Mouse (Mus musculus): Measurements from ENCODE around the gene Mrgbp. TPM values are rescaled to one million over a fixed set of nuclear protein-coding genes. Genes with fewer than 3 reads are reported as not detected.
A peak's percentile ranks its signal among the peaks of the same experiment; 100 is the strongest.

The Mrgbp gene
- total and polyA plus RNA-seq, 3 experiments: 44.9 to 54.5 TPM; not detected in 1

- Histone ChIP-seq H3K4me3 (ENCODE audit: control insufficient read depth in 1 of 2, insufficient read depth in 1 of 2, low read depth in 2 of 2, low read length in 2 of 2) (no peak overlapping the region), H3K4me1 (ENCODE audit: control insufficient read depth in 1 of 2, insufficient read depth in 2 of 2, low read length in 2 of 2) (peaks cover 0 to 3% of the 10 kb centered on the region in 2 experiments; a peak in 1 of 4 replicates), H3K9ac (ENCODE audit: control insufficient read depth, low read depth, low read length, poor library complexity, severe bottlenecking) (no peak overlapping the region), H3K27ac (ENCODE audit: control insufficient read depth, low read depth, low read length) (no peak overlapping the region), H3K9me3 (replicated peaks; ENCODE audit: insufficient read depth, low read length) (no peaks in the 10 kb centered on the region), H3K27me3 (ENCODE audit: control insufficient read depth in 1 of 2, insufficient read depth in 2 of 2, low read length in 2 of 2) (peaks cover 0 to 1% of the 10 kb centered on the region in 2 experiments; a peak in 2 of 4 replicates), H3K79me2 (ENCODE audit: control insufficient read depth, insufficient read depth, low read length, poor library complexity) (no peaks in the 10 kb centered on the region), H3K36me3 (ENCODE audit: control insufficient read depth in 1 of 2, insufficient read depth in 2 of 2, low read length in 2 of 2) (no peaks in the 10 kb centered on the region)
- TF ChIP-seq RAD21 (IDR thresholded peaks at IDR 0.05; ENCODE audit: low read depth, low read length): no peak
- TF ChIP-seq ZNF384 (IDR thresholded peaks at IDR 0.05; ENCODE audit: low read depth, low read length): peak; percentile 56; the same call in 1 of the 2 replicates
- TF ChIP-seq KAT2A (conservative IDR thresholded peaks at IDR 0.05; ENCODE audit: low read depth, low read length): no peak
- DNase-seq (ENCODE audit: low read depth, low spot score): peak; percentile 46
Observed at GRCm38 (mm10) chr2:180556470-180556869, 24.6 kb upstream of the Mrgbp start.

GRCm38 (mm10) chr2:180560245-180560644 is 20.9 kb upstream of the Mrgbp start:
- peak; percentile 51 for DNase-seq (ENCODE audit: low read depth, low spot score)
- H3K27me3 ChIP-seq (ENCODE audit: control insufficient read depth in 1 of 2, insufficient read depth in 2 of 2, low read length in 2 of 2): peaks cover 0 to 1% of the 10 kb centered on the region in 2 experiments; a peak in 2 of 4 replicates
- no peaks in the 10 kb centered on the region for H3K36me3 ChIP-seq (ENCODE audit: control insufficient read depth in 1 of 2, insufficient read depth in 2 of 2, low read length in 2 of 2)
- peaks cover 0 to 3% of the 10 kb centered on the region in 2 experiments; a peak in 1 of 4 replicates for H3K4me1 ChIP-seq (ENCODE audit: control insufficient read depth in 1 of 2, insufficient read depth in 2 of 2, low read length in 2 of 2)
- no peaks in the 10 kb centered on the region for H3K9me3 ChIP-seq (replicated peaks; ENCODE audit: insufficient read depth, low read length)
- no peak overlapping the region for H3K4me3 ChIP-seq (ENCODE audit: control insufficient read depth in 1 of 2, insufficient read depth in 1 of 2, low read depth in 2 of 2, low read length in 2 of 2)
- TF ChIP-seq ZC3H11A (IDR thresholded peaks at IDR 0.05; ENCODE audit: low read depth, low read length): peak; percentile 40
- no peak for TF ChIP-seq POLR2A (IDR thresholded peaks at IDR 0.05; ENCODE audit: control insufficient read depth in 1 of 2, insufficient read depth in 1 of 2, low read depth in 1 of 2, low read length in 2 of 2, poor library complexity in 1 of 2)
- TF ChIP-seq ELF1 (IDR thresholded peaks at IDR 0.05; ENCODE audit: low read depth, low read length): no peak
- no peak for TF ChIP-seq MAX (IDR thresholded peaks at IDR 0.05; ENCODE audit: low read length)
- TF ChIP-seq RCOR1 (IDR thresholded peaks at IDR 0.05; ENCODE audit: low read depth, low read length): no peak
- TF ChIP-seq MAFK (IDR thresholded peaks at IDR 0.05; ENCODE audit: borderline replicate concordance, low read depth, low read length): no peak
- TF ChIP-seq BHLHE40 (IDR thresholded peaks at IDR 0.05; ENCODE audit: borderline replicate concordance, low read depth, low read length): no peak
- no peak for TF ChIP-seq MYC (IDR thresholded peaks at IDR 0.05; ENCODE audit: low read depth, low read length)
- no peak for TF ChIP-seq ETS1 (IDR thresholded peaks at IDR 0.05; ENCODE audit: low read depth, low read length)
- no peak for TF ChIP-seq CHD1 (IDR thresholded peaks at IDR 0.05; ENCODE audit: low read depth, low read length)
- TF ChIP-seq POLR2AphosphoS2 (IDR thresholded peaks at IDR 0.05; ENCODE audit: low read length): no peak
- TF ChIP-seq MAZ (IDR thresholded peaks at IDR 0.05; ENCODE audit: low read depth, low read length): no peak
- no peak for TF ChIP-seq SIN3A (IDR thresholded peaks at IDR 0.05; ENCODE audit: low read length)
- no peak for TF ChIP-seq NRF1 (IDR thresholded peaks at IDR 0.05; ENCODE audit: insufficient read depth, low read depth, low read length, poor library complexity, severe bottlenecking)
- TF ChIP-seq CTCF (IDR thresholded peaks at IDR 0.05 in 2 of 3, conservative IDR thresholded peaks at IDR 0.05 in 1 of 3; ENCODE audit: control insufficient read depth in 1 of 3, insufficient read depth in 1 of 3, low read depth in 2 of 3, low read length in 3 of 3, poor library complexity in 1 of 3, severe bottlenecking in 1 of 3): peak; percentile 63 to 71 (median 68)
- TF ChIP-seq SMC3 (IDR thresholded peaks at IDR 0.05; ENCODE audit: low read depth, low read length): peak; percentile 49
- no peak for TF ChIP-seq KAT2A (conservative IDR thresholded peaks at IDR 0.05; ENCODE audit: low read depth, low read length)
- TF ChIP-seq MXI1 (IDR thresholded peaks at IDR 0.05; ENCODE audit: low read depth, low read length): no peak
- TF ChIP-seq HCFC1 (IDR thresholded peaks at IDR 0.05; ENCODE audit: low read depth, low read length): no peak
- TF ChIP-seq RAD21 (IDR thresholded peaks at IDR 0.05; ENCODE audit: low read depth, low read length): peak; percentile 56
- TF ChIP-seq USF1 (IDR thresholded peaks at IDR 0.05; ENCODE audit: low read depth, low read length): no peak
- no peak for TF ChIP-seq POLR2AphosphoS5 (IDR thresholded peaks at IDR 0.05; ENCODE audit: borderline replicate concordance, low read depth, low read length)
- no peak overlapping the region for H3K27ac ChIP-seq (ENCODE audit: control insufficient read depth, low read depth, low read length)
- no peak overlapping the region for H3K9ac ChIP-seq (ENCODE audit: control insufficient read depth, low read depth, low read length, poor library complexity, severe bottlenecking)
- no peaks in the 10 kb centered on the region for H3K79me2 ChIP-seq (ENCODE audit: control insufficient read depth, insufficient read depth, low read length, poor library complexity)
